Mouse (Mus musculus) v-Abl transformed pro-B cells (cell line): ENCODE measurements around the gene Mrpl58.

Source experiments
- in situ Hi-C, 2 experiments: fragments of 400-800 bp; cut with MboI; formaldehyde crosslinking; loops; one replicate each; pipeline ENCODE4 v1.15.1; 2025; ENCODE audit not compliant: unreplicated experiment in 2 of 2

The Mrpl58 gene

GRCm38 (mm10) chr11:115421328-115421727, 17.8 kb downstream of the Mrpl58 start:
- in situ Hi-C loops: no loop called here

- in situ Hi-C loops: no loop called here
Measured at GRCm38 (mm10) chr11:115421972-115422371, 18.4 kb downstream of the Mrpl58 start.

DNA sequence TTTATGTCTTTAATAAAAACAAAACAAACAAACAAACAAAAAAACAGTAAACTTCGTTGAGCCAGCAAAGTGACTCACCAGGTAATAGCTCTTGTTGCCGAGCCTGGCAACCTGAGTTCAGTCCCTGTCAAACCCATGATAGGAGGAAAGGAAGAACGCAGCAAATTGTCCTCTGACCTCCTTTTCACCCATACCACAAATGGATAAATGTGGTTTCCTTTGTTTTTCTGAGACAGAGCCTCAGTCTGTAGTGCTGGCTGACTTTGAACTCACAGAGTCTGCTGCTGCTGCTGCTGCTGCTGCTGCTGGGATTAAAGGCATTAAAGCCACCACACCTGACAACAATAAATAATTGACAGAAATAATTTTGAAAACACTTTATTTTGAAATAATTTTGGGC, 19.5 kb downstream of the Mrpl58 start:
- in situ Hi-C loops: no loop called here

GRCm38 (mm10) chr11:115424666-115425065, 21.1 kb downstream of the Mrpl58 start:
- in situ Hi-C loops: loop anchor here in 1 of 2 experiments (5.0 kb wide), 1 partner anchor 48 kb away; no protein-coding TSS in a partner anchor

- in situ Hi-C loops: loop anchor here in 1 of 2 experiments (5.0 kb wide), 1 partner anchor 47 kb away; no protein-coding TSS in a partner anchor
Measured at GRCm38 (mm10) chr11:115425671-115426070, 22.1 kb downstream of the Mrpl58 start.

- in situ Hi-C loops: loop anchor here in 1 of 2 experiments (5.0 kb wide), 1 partner anchor 45 kb away; no protein-coding TSS in a partner anchor
Measured at GRCm38 (mm10) chr11:115427482-115428331, 24.2 kb downstream of the Mrpl58 start.

GRCm38 (mm10) chr11:115429307-115429706, 25.8 kb downstream of the Mrpl58 start:
- in situ Hi-C loops: loop anchor here in 1 of 2 experiments (5.0 kb wide), 1 partner anchor 43 kb away; no protein-coding TSS in a partner anchor

GRCm38 (mm10) chr11:115430561-115430960, 27.0 kb downstream of the Mrpl58 start:
- in situ Hi-C loops: loop anchor here in 1 of 2 experiments (5.0 kb wide), 1 partner anchor 42 kb away; no protein-coding TSS in a partner anchor

- in situ Hi-C loops: loop anchor here in 1 of 2 experiments (5.0 kb wide), 1 partner anchor 39 kb away; no protein-coding TSS in a partner anchor
Measured at GRCm38 (mm10) chr11:115432814-115433213, 29.3 kb downstream of the Mrpl58 start.

- in situ Hi-C loops: loop anchor here in 1 of 2 experiments (5.0 kb wide), 1 partner anchor 39 kb away; no protein-coding TSS in a partner anchor
Measured at GRCm38 (mm10) chr11:115433342-115433741, 29.8 kb downstream of the Mrpl58 start.

GRCm38 (mm10) chr11:115435596-115436337, 32.2 kb downstream of the Mrpl58 start:
- in situ Hi-C loops: no loop called here

- in situ Hi-C loops: no loop called here
Measured at GRCm38 (mm10) chr11:115437571-115438122, 34.1 kb downstream of the Mrpl58 start.

DNA sequence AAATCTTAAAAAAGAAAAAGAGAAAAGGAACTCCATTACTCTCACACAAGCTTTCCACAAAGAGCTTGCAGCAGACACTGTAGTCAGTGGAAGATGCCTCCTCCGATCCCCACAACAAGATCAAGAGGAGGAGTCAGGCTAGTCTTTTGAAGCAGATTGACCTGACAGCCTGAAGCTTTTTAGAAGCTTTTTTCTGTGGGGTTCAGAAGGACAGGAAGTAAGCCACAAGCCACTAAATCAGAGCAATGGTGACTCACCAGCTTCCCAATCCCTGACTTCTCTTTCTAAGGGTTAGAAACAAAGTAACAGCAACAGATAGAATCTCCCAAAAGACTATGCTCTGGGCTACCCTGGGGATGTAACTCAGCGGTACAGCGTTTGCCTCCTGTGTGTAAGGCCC, 35.8 kb downstream of the Mrpl58 start:
- in situ Hi-C loops: no loop called here

DNA sequence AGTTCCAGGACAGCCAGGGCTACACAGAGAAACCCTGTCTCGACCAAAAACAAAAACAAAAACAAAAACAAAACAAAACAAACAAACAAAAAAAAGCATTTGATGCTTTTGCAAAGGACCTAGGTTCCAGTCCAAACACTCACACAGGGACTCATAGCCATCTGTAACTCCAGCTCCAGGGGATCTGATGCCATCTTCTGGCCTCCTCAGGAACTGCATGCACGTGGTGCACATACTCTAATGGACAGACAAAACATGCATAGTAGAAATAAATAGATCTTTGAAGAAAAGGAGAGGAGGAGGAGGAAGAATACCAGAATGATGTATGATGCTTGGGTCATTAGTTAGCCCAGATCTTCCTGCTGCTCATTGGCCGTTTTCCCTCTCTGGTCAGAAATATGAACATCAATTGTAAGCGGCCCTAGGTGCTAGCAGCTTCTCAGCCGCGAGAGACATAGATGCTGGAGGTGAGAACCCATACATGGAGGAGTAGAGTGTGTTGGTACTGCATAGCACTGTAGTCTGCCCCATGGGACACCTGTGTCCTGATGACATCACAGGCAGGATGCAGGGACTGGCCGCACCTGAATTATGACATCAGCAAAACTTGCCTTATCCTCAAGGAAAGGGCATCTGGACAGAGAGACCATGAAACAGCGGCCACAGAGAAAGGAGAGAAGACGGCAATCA, 36.5 kb downstream of the Mrpl58 start, which contains the start of gene Trim80:
Trim80 (plus strand) TSS at position 640 of the 690 bp plus-strand sequence.
- in situ Hi-C loops: no loop called here

DNA sequence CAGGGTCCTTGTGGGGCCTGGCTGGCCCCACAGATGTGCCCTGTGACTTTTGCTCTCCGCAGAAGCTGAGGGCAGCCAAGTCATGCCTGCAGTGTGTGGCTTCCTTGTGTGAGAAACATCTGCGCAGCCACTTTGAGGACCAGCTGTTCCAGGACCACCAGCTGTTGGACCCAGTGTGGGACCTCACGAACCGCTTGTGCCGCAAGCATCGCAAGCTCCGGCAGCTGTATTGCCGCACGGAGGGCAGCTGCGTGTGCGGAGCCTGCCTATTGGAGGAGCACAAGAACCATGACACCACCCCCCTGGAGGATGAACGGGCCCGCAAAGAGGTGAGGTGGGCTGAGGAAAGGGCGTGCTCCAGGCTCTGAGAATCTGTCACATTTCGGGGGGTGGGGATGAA, 37.9 kb downstream of the Mrpl58 start:
- in situ Hi-C loops: no loop called here

DNA sequence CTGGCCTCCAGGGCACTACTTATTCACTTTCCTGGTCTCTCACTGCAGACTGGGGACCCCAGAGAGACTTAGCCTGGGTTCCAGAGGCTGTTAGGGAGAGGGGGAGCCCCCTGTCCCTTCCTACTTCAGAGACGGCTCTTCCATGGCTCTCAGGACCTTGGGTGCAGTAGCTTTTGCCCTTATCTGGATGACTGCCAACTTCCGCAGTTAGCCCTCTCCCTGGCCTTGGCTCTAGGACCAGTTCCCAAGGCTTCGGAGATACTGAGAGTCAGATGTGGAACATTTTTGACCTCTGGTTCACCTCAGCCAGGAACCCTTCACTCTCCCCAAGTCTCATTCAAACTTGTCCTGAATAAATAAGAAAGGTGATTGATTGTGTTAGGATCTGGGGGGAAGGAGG, 43.4 kb downstream of the Mrpl58 start:
- in situ Hi-C loops: no loop called here

- in situ Hi-C loops: no loop called here
Measured at GRCm38 (mm10) chr11:115447321-115447885, 43.9 kb downstream of the Mrpl58 start.

DNA sequence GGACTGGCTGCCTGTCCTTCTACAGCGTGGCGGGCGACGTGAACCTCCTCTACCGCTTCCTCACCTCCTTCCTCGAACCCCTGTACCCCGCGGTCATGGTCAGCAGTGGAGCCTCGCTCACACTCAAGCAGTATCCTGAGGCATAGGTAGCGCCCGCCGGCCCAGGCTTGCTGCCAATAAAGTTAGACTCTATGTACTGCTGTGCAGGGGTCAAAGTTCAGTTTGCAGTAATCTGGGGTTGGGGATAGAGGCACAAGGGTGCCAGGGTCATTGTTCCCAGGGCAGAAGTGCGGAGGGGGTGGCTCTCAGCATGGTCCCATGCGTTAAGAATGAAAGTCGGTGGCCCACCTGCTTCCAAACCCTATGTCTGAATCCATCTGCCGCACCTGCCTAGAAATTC, 44.5 kb downstream of the Mrpl58 start:
- in situ Hi-C loops: no loop called here

DNA sequence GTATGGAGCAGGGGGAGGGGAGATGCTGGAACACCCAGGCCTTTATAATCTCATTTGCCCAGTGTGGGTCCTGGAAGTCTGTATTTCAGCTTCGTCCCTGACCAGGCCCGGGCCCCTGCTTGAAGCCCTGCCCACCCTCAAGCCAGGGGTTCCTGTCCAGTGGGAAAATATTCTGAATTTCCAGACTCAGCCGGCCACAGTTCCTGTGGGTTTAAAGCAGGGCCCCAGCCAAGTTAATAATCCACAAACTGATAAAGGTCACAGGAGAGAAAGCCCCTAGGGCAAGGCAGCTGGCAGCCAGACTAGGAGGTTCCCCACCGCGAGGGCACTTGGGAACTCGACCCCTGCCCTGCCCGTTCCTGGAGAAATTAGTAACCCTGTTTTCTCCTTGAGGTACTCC, 45.4 kb downstream of the Mrpl58 start:
- in situ Hi-C loops: no loop called here

DNA sequence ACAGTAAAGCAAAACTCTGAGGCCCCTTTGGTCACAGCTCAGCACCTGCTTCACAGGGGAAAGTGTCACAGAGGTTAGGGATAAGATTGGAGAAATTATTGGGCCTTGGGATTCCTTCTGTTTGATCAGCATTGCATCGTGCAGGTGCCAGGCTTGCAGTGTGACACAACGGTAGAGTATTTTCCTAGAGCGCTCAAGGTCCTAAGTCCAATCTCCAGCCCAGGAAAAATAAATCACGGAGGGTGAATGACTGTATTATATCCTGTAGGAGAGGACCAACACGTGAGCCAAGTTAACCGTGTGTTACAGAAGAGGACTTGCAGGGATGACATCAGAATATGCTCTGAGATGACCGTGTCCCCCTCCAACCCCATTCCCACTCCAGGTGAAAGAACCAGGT, 46.6 kb downstream of the Mrpl58 start:
- in situ Hi-C loops: no loop called here
